Mouse (Mus musculus) neural tube, embryonic 14.5 days (tissue): ENCODE data around the gene Pogz. TPM values are rescaled to one million over a fixed set of nuclear protein-coding genes. Genes with fewer than 3 reads are reported as not detected.
"Not testable (repeated sequence)": the region's sequence is repeated elsewhere in the genome, so short reads cannot be mapped to it uniquely, and the experiment has no call there.

Source experiments
- ATAC-seq: fragments of 200-750 bp; cut with Nextera tagmentation; 2 replicates; pipeline ENCODE4 v1.8.0; 2017; ENCODE audit warnings: low read depth, mild to moderate bottlenecking, moderate TSS enrichment, moderate library complexity
- H3K27ac ChIP-seq: fragments of 300-500 bp; sonication (generic); 2 replicates; pipeline ENCODE4 v1.5.1; 2014; ENCODE audit warnings: low read depth, mild to moderate bottlenecking, control low read depth, low read length, moderate library complexity, mixed read lengths
- H3K27me3 ChIP-seq: fragments of 300-500 bp; sonication (generic); 2 replicates; pipeline ENCODE4 v1.6.1; 2014; ENCODE audit warnings: low read length; ENCODE audit not compliant: control insufficient read depth, insufficient read depth
- H3K36me3 ChIP-seq: fragments of 300-500 bp; sonication (generic); 2 replicates; pipeline ENCODE4 v1.6.1; 2014; ENCODE audit warnings: low read length, mixed read lengths; ENCODE audit not compliant: control insufficient read depth, insufficient read depth
- H3K4me1 ChIP-seq: fragments of 300-500 bp; sonication (generic); 2 replicates; pipeline ENCODE4 v1.6.1; 2014; ENCODE audit warnings: low read length; ENCODE audit not compliant: control insufficient read depth, insufficient read depth
- H3K4me2 ChIP-seq: fragments of 300-500 bp; sonication (generic); 2 replicates; pipeline ENCODE4 v1.6.1; 2014; ENCODE audit warnings: mild to moderate bottlenecking, low read depth, low read length, control low read depth
- H3K4me3 ChIP-seq: fragments of 300-500 bp; sonication (generic); 2 replicates; pipeline ENCODE4 v1.5.1; 2014; ENCODE audit warnings: low read depth, low read length, control low read depth, mixed read lengths
- H3K9ac ChIP-seq: fragments of 300-500 bp; sonication (generic); replicated peaks from 2 replicates; pipeline ENCODE4 v1.6.1; 2014; ENCODE audit warnings: low read depth, mild to moderate bottlenecking, control low read depth, low read length, mixed read lengths
- H3K9me3 ChIP-seq: fragments of 300-500 bp; sonication (generic); 2 replicates; pipeline ENCODE4 v1.6.1; 2016; ENCODE audit warnings: low read length; ENCODE audit not compliant: control insufficient read depth
- WGBS: fragments of 180-500 bp; shearing (Covaris S2); extraction: QIAGEN DNeasy Blood & Tissue Kit; methylation state at CpG from one replicate; pipeline ENCODE4 v1.1.7; 2014; 5-methylcytosine and 5-hydroxymethylcytosine counted together
- polyA plus RNA-seq: library from polyadenylated mRNA; unstranded; fragments of >200 nt; fragmentation: Nextera tagmentation; extraction: Ambion mirVana; gene quantifications from 2 replicates; pipeline ENCODE4 v1.2.1, GENCODE M21; 2014

The Pogz gene
- polyA plus RNA-seq, 1 experiment from 2014 or later = 26.6 TPM

- no peak for ATAC-seq
- no peak overlapping the region for H3K9ac ChIP-seq
- WGBS = 86% methylated on average over 7 of the region's 7 CpGs
- H3K4me2 ChIP-seq = no peak overlapping the region
- H3K9me3 ChIP-seq = no peaks in the 10 kb centered on the region
- no peaks in the 10 kb centered on the region for H3K4me1 ChIP-seq
- H3K36me3 ChIP-seq = no peaks in the 10 kb centered on the region
- no peak overlapping the region for H3K27ac ChIP-seq
- H3K27me3 ChIP-seq = no peaks in the 10 kb centered on the region
- no peak overlapping the region for H3K4me3 ChIP-seq
Observed at GRCm38 (mm10) chr3:94915903-94916741, 78.8 kb downstream of the Pogz start.

GRCm38 (mm10) chr3:94917816-94918361, 80.5 kb downstream of the Pogz start:
- Histone ChIP-seq H3K27ac (no peak overlapping the region), H3K9ac (no peak overlapping the region), H3K9me3 (no peaks in the 10 kb centered on the region), H3K27me3 (no peaks in the 10 kb centered on the region), H3K4me2 (no peak overlapping the region), H3K4me1 (no peaks in the 10 kb centered on the region), H3K36me3 (no peaks in the 10 kb centered on the region), H3K4me3 (no peak overlapping the region)
- WGBS = 68% methylated on average over 14 of the region's 14 CpGs
- ATAC-seq = no peak

GRCm38 (mm10) chr3:94918845-94919244, 81.5 kb downstream of the Pogz start:
- H3K36me3 ChIP-seq = no peaks in the 10 kb centered on the region
- no peak for ATAC-seq
- H3K9me3 ChIP-seq = no peaks in the 10 kb centered on the region
- H3K9ac ChIP-seq = no peak overlapping the region
- H3K27me3 ChIP-seq = no peaks in the 10 kb centered on the region
- H3K27ac ChIP-seq = no peak overlapping the region
- H3K4me1 ChIP-seq = no peaks in the 10 kb centered on the region
- H3K4me3 ChIP-seq = no peak overlapping the region
- H3K4me2 ChIP-seq = no peak overlapping the region
- 51% methylated on average over 4 of the region's 4 CpGs for WGBS

- no peak overlapping the region for H3K9ac ChIP-seq
- H3K4me2 ChIP-seq = no peak overlapping the region
- ATAC-seq = no peak
- no peaks in the 10 kb centered on the region for H3K4me1 ChIP-seq
- 56% methylated on average over 3 of the region's 3 CpGs for WGBS
- no peak overlapping the region for H3K4me3 ChIP-seq
- no peaks in the 10 kb centered on the region for H3K27me3 ChIP-seq
- H3K27ac ChIP-seq = no peak overlapping the region
- no peaks in the 10 kb centered on the region for H3K36me3 ChIP-seq
- H3K9me3 ChIP-seq = no peaks in the 10 kb centered on the region
Observed at GRCm38 (mm10) chr3:94921104-94921503, 83.7 kb downstream of the Pogz start.

GRCm38 (mm10) chr3:94922333-94922732, 85.0 kb downstream of the Pogz start:
- Histone ChIP-seq H3K4me1 (no peaks in the 10 kb centered on the region), H3K9me3 (no peaks in the 10 kb centered on the region), H3K27me3 (no peaks in the 10 kb centered on the region), H3K4me2 (no peak overlapping the region), H3K9ac (no peak overlapping the region), H3K36me3 (no peaks in the 10 kb centered on the region), H3K4me3 (no peak overlapping the region), H3K27ac (no peak overlapping the region)
- 30% methylated on average over 3 of the region's 3 CpGs for WGBS
- ATAC-seq = no peak

- Histone ChIP-seq H3K9ac (no peak overlapping the region), H3K27ac (no peak overlapping the region), H3K27me3 (no peaks in the 10 kb centered on the region), H3K4me3 (no peak overlapping the region), H3K9me3 (no peaks in the 10 kb centered on the region), H3K4me2 (no peak overlapping the region), H3K36me3 (no peaks in the 10 kb centered on the region), H3K4me1 (no peaks in the 10 kb centered on the region)
- no peak for ATAC-seq
- WGBS = 72% methylated on average over 8 of the region's 8 CpGs
Observed at GRCm38 (mm10) chr3:94924688-94925087, 87.3 kb downstream of the Pogz start.

GRCm38 (mm10) chr3:94926301-94926736, 89.0 kb downstream of the Pogz start:
- H3K4me1 ChIP-seq, H3K27me3 ChIP-seq, H3K4me3 ChIP-seq, ATAC-seq, H3K9ac ChIP-seq, H3K36me3 ChIP-seq, H3K9me3 ChIP-seq, H3K27ac ChIP-seq, H3K4me2 ChIP-seq: not testable (repeated sequence)
- WGBS = 53% methylated on average over 4 of the region's 4 CpGs

GRCm38 (mm10) chr3:94928979-94929378, 91.6 kb downstream of the Pogz start:
- H3K9me3 ChIP-seq, H3K27ac ChIP-seq, ATAC-seq, H3K9ac ChIP-seq, H3K36me3 ChIP-seq, H3K4me2 ChIP-seq, H3K27me3 ChIP-seq, H3K4me3 ChIP-seq, H3K4me1 ChIP-seq: not testable (repeated sequence)
- WGBS = 85% methylated on average over 3 of the region's 4 CpGs

GRCm38 (mm10) chr3:94930386-94931266, 93.3 kb downstream of the Pogz start:
- not testable (repeated sequence) for ATAC-seq, H3K9me3 ChIP-seq, H3K27me3 ChIP-seq, H3K4me2 ChIP-seq, H3K9ac ChIP-seq, H3K4me3 ChIP-seq, H3K27ac ChIP-seq, H3K4me1 ChIP-seq, H3K36me3 ChIP-seq
- WGBS = 57% methylated on average over 7 of the region's 7 CpGs
